Mouse (Mus musculus) cerebellum, adult 2 months (tissue): Measurements from ENCODE around the gene Nup54.

Experiments used
- CTCF ChIP-seq: fragments of 200-500 bp; IDR thresholded peaks from 2 replicates; pipeline ENCODE4 v1.5.1; 2011; ENCODE audit warnings: low read depth, mild to moderate bottlenecking, control low read depth, low read length, moderate library complexity, borderline replicate concordance; ENCODE audit not compliant: insufficient read depth
- POLR2A ChIP-seq: fragments of 200-500 bp; IDR thresholded peaks from 2 replicates; pipeline ENCODE4 v1.6.1; 2011; ENCODE audit warnings: low read length, control low read depth, borderline replicate concordance; ENCODE audit not compliant: insufficient read depth

DNA sequence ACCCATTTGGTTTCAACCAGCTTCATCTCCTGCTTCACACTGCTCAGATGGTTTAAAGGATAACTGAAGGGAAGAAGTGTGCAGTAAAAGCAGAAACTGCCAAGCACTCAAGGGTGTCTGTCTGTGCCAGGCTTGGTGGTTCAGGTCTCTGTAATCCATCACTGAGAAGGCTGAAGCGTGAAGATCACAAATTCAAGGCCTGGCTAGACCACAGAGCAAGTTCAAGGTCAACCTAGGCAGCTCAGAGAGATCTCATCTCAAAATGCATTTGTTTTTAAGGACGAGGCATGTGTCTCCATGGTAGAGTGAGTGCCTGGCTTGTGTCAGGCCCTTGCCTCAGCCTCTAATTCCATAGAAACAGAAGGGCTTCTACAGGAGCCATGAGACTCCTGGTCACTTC is 10.0 kb upstream of the Nup54 start:
- TF ChIP-seq CTCF (no peak), POLR2A (no peak)
